Mouse (Mus musculus): ENCODE results near the gene Psmd8.
"Not testable (repeated sequence)": the region's sequence is repeated elsewhere in the genome, so short reads cannot be mapped to it uniquely, and the experiment has no call there.

Gene Psmd8

DNA sequence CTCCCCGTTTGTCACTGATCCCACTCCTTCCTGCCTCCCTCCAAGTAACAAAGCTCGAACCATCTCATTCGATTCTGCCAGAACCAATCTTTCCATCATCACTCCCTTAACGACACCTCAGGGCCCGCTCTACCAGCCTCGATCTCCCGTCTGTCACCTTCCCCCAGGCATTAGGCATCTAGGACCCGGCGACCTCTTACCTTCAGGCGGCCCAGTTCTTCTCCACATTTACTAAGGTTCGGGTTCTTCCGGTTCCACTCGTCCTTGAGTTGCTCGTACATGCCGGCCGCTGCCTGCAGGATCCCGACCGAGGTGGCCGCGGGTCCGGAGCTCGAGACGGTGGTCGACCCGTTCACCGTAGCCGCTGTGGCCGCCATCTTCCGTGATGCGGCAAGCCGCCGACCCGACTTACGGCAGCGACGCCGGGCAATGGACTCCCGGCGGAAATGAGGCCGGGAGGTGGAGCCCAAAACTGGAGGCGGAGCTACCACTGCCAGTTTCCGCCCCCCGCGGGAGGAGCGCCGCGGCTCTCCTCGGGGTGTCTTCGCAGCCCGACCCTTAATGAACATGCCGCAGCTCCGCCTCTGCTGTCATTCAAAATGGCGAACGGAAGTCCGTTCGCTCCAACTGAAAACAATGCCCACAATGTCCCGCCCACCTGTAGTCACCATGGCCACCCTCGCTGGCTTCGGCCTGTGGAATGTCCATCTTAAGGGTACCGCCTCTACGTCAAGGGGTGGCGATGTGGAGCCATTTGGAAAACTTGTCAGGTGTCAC is at the start of gene Psmd8:
Gene Psmd8 (minus strand): TSS at position 625 of the 777 bp plus-strand sequence.
- peak; percentile 95 for DNase-seq (ENCODE audit: low spot score)

DNA sequence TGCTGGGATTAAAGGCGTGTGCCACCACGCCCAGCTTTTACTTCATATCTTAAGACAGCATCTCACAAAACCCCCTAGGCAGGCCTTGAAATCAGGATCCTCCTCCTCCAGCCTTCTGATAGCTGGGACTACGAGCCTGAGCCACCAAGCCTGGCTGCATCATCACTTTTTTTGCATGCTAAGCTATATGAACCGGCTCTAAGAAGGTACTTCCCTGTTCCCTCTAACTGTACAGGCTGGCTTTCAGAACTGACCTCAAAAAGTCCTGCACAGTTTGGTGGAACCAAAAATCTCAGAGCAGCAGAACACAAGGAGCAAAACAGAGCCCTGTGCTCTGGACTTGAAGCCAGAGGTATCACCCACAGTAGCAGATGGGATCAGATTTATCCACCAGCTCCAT is 47.7 kb upstream of the Psmd8 start:
- DNase-seq (ENCODE audit: low spot score) = no peak

DNA sequence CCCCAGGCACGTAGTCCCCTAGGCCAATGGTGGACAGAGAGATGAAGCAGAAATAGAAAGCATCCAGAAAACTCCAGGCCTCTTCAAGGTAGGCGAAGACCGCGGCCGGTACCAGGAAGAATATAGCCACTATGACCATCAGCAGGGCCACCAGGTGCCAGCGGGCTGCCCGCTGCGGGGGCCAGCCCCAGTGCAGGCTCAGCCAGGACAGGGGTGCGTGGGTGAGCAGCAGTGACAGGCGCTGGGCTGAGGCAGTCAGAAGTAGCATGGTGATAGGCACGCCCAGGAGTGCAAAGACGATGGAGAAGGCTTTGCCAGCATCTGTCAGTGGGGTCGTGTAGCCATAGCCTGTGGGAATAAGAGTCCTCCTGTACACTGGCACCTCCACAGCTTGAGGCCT is 45.0 kb upstream of the Psmd8 start:
- no peak for DNase-seq (ENCODE audit: low spot score)

DNA sequence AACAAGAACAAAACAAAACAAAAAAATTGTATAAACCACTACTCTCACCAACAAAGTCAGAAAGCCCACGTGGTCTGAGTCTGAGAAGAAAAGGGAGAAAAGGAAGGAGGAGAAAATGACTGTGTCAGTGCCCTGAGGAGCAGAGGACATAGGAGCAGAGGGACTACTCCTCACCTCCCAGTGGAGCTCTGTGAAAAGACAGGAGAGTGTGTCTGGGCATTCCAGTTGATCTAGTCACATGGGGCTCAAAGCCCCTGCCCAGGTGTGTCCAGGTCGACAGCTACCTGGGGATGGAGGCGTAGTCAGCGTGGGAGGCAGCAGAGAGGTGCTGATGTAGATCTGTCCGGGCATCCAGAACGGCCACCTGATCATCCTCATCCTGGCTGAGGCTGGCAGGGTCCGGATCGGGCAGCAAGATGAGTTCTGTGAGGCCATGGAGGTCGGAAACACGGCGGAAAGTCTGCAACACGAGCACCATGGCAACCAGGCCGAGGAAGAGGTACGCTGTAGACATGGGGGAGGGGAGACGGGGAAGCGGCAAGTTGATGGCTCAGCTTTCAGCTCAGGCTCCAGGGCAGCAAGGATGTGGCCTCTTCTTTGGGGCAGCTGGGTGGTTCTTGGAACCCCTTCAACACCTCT is 44.4 kb upstream of the Psmd8 start:
- DNase-seq (ENCODE audit: low spot score) = no peak

DNA sequence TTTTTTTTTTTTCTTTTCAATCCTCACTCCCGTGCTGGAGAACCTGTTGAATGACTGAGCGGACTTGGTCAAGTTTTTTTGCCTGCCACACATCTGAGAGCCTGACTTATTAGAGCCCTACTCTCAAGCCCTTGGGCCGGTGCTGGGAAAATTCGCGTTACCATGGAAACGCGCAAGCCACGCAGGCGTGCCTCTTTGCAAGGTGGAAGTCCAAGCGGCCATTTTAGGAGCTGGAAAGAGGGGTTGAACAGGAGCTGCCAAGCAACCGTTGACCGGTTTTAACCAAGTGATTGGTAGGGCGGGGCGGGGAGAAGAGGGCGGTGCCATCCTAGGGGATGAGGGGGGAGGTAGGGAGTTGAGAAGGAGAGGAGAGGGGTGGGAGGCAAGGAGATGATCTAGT is 34.3 kb upstream of the Psmd8 start:
- no peak for DNase-seq (ENCODE audit: low spot score)

DNA sequence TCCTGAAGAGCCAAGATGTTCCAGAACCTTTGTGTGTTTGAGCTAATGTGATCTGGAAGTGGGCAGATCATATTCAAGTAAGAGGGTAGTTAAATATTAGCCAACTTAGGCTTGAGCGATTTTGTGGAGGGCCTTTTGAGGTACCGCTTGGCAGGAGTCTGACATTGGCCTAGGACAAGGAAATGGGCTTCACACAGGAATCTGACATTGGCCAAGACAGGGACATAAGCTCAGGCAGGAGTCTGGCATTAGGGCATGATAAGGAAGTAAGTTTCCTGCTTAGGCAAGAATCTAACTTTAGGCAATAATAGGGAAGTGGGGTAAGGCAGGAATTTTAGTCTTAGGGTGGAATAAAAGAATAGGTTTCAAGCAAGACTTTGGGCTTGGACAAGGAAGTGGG is 33.7 kb upstream of the Psmd8 start:
- no peak for DNase-seq (ENCODE audit: low spot score)

DNA sequence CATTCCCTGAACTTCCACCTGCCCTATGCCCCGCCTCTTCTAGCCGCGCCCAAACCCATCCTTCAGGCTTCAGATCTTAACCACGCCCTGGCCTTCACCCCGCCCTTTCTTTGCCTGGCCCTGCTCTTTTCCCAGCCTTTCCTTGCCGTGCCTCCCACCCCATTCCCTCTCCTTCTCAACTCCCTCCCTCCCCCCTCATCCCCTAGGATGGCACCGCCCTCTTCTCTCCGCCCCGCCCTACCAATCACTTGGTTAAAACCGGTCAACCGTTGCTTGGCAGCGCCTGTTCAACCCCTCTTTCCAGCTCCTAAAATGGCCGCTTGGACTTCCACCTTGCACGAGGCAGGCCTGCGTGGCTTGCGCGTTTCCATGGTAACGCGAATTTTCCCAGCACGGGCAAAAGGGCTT is 33.2 kb upstream of the Psmd8 start, which contains the start of gene Catsperg1:
Gene Catsperg1 (minus strand): TSS at position 361 of the 408 bp plus-strand sequence.
- DNase-seq (ENCODE audit: low spot score) = no peak

DNA sequence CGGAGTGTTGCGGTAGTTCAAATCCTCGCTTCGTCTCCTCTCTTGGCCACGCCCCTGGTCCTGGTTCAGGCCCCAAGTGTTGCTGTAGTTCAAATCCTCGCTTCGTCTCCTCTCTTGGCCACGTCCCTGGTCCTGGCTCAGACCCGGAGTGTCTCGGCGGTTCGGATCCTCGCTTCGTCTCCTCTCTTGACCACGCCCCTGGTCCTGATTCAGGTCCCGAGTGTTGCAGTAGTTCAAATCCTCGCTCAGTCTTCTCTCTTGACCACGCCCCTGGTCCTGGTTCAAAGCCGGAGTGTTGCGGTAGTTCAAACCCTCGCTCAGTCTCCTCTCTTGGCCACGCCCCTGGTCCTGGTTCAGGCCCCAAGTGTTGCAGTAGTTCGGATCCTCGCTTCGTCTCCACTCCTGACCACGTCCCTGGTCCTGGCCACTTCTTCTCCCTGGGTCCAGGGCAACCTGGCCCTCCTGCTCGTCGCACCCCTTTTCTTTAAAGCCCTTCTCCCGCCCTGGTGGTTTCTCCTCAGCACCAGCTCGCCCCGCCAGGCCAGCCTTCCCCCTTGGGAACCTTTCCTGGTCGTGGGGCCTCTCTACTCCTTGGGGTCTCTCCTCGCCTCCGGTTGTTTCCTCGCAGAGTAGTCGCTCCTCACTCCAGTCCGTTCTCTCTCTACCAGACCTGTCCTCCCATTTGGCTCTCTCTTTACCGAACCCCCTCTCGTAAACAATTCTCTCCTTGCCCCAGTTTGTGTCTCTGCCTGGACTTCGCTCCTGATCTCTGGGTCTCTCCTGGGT is 32.5 kb upstream of the Psmd8 start:
- not testable (repeated sequence) for DNase-seq (ENCODE audit: low spot score)

DNA sequence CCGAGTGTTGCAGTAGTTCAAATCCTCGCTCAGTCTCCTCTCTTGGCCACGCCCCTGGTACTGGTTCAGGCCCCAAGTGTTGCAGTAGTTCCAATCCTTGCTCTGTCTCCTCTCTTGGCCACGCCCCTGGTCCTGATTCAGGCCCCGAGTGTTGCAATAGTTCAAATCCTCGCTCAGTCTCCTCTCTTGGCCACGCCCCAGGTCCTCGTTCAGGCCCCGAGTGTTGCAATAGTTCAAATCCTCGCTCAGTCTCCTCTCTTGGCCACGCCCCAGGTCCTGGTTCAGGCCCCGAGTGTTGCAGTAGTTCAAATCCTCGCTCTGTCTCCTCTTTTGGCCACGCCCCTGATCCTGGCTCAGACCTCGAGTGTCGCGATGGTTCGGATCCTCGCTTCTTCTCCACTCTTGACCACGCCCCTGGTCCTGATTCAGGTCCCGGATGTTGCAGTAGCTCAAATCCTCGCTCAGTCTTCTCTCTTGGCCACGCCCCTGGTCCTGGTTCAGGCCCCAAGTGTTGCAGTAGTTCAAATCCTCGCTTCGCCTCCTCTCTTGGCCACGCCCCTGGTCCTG is 31.8 kb upstream of the Psmd8 start:
- peak; percentile 29 for DNase-seq (ENCODE audit: low spot score)

DNA sequence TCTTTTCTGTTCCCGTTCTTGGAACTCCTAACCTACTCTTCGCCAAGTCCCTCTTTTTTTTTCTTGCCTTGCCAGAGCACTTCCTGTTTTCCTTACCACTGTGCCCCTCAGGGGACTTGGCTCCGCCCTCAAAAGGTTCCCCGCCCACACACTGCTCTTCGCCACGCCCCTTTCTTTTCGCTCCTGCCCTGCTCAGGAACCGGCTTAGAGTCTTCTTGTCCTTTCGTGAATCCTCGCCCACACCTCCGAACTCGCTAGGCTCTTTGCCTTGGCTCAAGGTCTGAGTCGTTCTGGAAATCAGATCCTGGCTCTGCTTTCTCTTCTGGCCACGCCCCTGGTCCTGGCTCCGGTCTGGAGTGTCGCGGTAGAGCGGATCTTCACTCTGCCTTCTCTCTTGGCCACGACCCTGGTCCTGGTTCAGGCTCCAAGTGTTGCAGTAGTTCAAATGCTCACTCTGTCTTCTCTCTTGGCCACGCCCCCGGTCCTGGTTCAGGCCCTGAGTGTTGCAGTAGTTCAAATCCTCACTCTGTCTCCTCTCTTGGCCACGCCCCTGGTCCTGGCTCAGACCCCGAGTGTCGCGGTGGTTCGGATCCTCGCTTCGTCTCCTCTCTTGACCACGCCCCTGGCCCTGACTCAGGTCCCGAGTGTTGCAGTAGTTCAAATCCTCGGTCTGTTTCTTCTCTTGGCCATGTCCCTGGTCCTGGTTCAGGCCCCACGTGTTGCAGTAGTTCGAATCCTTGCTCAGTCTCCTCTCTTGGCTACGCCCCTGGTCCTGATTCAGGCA is 31.1 kb upstream of the Psmd8 start:
- peak; percentile 93 for DNase-seq (ENCODE audit: low spot score)

DNA sequence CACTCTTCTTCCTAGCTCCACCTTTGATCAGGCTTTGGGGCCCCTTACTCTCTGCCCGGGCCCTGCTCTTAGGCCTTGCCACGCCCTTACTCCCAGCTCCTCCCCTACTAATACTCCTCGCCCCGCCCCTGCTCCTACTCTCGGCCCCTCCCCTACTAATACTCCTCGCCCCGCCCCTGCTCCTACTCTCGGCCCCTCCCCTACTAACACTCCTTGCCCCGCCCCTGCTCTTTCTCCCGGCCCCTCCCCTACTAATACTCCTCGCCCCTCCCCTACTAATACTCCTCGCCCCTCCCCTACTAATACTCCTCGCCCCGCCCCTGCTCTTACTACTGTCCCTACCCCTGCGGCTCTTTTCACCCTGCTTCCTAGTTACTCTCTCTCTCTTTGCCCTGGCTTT is 30.5 kb upstream of the Psmd8 start:
- peak; percentile 69 for DNase-seq (ENCODE audit: low spot score)

DNA sequence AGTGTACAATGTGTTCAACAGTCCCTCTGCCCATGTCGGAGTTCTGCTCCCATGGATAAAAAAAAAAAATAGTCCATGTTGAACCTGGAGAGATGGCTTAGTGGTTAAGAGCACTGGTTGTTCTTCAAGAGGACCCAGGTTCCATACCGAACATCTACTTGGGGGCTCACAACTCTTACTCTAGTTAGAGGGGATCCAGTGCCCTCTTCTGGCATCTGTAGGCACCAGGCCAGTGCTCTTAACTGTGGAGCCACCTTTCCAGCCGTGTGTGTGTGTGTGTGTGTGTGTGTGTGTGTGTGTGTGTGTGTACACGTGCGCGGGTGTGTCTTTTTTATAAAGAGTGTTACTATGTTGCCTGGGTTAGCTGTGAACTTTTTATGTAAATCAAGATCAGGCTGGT is 22.1 kb upstream of the Psmd8 start:
- DNase-seq (ENCODE audit: low spot score) = no peak

DNA sequence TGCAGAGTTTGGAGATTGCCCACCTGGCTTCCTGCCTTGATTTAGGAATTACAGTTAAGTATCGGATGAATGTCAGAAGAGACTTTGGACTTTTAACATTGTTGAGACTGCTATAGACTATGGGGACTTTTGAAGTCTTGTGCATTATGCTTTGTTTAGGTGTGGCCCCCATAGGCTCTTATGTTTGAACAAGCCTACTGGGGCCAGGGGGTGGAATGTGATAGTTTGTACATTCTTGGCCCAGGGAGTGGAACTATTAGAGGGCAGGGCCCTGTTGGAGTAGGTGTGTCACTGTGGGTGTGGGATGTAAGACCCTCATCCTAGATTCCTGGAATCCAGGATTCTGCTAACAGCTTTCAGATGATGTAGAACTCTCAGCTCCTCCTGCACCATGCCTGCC is 13.7 kb upstream of the Psmd8 start:
- not testable (repeated sequence) for DNase-seq (ENCODE audit: low spot score)

DNA sequence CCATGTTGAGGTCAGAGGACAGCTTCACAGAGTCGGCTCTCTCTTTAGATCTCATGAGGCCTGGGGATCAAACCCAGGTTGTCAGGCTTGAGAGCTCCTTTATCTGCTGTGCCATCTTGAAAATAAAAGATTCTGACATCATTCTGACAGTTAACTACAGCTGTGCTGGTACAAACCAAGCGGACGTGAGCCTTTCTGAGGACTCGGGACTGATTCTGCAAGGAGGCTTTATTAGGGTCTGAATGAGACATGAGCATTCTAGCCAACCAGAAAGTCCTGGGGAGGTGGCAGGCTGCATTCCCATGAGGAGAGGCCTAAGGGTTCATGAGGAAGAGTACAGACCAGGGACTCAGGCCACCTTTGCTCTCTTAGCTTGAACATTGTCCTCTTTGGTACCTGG is 822 bp upstream of the Psmd8 start:
- DNase-seq (ENCODE audit: low spot score) = not testable (repeated sequence)

DNA sequence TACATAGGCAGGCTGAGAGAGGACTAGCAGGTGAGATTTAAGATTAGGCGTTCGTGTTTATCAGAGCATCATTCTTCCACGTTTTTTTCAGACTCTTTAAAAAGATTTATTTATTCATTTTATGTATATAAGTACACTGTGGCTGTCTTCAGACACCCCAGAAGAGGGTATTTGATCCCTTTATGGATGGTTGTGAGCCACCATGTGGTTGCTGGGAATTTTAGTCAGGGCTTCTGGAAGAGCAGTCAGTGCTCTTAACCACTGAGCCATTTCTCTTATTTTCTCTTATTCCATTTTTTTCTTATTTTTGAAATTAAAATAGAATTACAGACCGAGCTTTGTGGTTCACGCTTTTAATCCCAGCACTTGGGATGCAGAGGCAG is 344 bp upstream of the Psmd8 start:
- DNase-seq (ENCODE audit: low spot score) = no peak

DNA sequence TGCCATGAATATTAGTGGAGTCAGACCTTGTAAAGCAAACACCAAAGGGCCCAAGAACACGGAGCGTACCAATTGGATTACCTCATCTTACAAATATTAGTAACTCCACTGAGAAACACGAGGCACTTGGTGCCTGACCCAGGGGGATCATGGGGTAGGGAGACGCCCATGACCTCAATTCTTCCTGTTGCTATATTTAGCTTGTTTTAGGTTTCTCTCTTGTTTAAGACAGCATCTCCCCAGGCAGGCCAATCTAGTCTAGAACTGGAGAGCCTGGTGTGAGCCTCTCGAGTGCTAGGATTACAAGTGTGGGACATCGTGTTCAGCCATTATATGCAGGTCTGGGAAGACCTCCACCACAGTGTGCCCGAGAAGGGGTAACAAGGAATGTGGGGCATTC is 1.2 kb downstream of the Psmd8 start:
- DNase-seq (ENCODE audit: low spot score) = no peak

DNA sequence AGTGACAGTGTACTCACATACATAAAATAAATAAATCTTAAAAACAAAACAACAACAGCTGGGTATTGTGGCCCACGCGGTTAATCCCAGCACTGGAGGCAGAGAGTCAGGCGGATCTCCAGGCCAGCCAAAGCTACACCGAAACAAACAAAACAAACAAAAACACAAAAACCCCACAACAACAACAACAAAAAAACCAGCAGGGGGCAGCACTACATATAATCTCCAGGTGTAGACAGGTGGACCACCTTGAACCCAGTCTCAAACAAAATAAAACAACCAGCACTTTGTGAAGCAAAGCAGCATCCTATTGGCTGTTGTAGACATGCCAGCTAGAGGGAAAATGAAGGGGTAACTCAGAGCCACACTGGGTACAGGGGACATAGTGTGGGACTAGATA is 2.4 kb downstream of the Psmd8 start:
- DNase-seq (ENCODE audit: low spot score) = no peak

DNA sequence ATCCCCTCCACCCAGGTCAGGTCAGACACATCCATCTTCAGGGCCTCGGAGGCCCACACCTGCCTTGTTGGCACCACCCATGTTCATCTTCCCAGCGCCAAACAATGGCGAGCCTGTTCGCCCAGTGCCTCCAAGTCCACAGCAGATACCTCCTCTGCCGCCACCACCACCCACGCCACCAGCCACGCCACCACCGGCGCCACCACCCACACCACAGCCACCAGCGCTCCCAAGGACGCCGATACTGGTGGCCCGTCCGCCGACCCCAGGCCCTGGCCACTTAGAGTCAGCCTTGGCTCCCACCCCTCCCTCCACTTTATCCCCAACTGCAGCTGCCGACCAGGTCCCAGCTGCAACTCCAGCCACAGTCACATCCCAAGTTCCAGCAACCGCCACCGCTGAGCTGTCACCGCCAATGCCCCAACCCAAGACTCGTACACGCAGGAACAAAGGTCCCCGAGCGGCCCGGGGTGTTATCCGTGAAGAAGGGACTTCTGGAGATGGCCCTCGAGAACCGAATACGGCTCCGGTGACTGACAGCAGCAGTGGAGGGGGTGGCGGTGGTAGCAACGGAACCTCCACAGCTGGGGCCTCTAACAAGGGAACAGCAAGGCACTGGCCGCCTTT is 8.0 kb downstream of the Psmd8 start:
- DNase-seq (ENCODE audit: low spot score) = no peak

DNA sequence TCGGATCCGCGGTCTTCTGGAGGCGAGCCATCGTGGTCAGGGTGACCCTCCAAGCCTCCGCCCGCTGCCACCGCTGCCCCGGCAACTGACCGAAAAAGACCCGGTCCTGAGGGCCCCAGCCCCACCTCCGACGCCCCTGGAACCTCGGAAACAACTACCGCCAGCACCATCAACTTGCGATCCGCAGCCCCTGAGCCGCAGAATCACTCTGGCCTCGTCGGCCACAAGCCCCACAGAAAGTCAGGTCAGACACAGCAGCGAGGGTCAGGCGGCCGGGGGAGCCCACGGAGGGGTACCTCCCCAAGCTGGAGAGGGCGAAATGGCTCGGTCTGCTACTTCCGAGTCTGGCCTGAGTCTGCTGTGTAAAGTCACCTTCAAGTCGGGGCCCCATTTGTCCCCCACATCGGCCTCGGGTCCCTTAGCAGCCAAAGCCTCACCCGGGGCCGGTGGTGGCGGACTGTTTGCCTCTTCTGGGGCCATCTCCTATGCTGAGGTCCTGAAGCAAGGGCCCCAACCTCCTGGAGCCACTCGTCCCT is 8.9 kb downstream of the Psmd8 start:
- no peak for DNase-seq (ENCODE audit: low spot score)

DNA sequence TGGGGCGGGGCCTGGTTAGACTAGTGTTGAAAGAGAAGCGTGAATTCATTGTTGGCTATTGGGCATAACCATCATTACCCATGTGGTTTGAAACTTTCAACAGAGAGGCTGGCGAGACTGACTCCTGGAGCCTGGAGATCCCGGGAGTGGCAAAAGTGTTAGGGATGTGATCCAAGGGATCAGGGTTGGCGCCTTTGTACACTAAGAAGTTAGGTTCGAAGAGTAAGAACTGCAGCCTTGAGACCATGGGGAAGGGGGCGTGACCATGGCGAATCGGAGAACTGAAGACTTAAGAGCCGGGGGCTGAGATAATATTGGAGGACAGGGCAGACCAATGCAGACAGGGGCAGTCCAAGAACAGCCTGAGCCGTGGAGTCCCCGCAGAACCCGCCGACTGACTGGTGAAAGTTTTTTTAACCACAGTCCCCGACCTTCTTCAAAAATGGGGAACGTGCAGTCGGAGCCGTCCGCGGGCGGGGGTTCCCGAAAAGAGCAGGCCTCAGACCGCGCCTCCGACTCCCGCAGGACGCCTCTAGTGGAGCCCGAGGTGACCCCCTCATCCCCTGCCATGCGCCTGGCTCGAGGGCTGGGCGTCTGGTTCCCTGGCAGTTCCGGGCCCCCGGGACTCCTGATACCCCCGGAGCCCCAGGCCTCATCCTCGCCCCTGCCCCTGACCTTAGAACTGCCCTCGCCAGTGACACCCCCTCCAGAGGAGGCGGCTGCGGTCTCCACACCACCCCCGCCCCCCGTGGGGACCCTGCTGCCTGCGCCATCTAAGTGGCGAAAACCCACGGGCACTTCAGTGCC is 9.5 kb downstream of the Psmd8 start:
- no peak for DNase-seq (ENCODE audit: low spot score)

Measured in urinary bladder, postnatal 14 days (tissue).